Mouse (Mus musculus): ENCODE results near the gene Usp37. TPM values are rescaled to one million over a fixed set of nuclear protein-coding genes. Genes with fewer than 3 reads are reported as not detected.
A peak's percentile ranks its signal among the peaks of the same experiment; 100 is the strongest.

Usp37 gene
- polyA plus RNA-seq, 1 experiment = 10.4 TPM

- H3K27ac ChIP-seq (ENCODE audit: insufficient read depth, low read length) = no peak overlapping the region
- TF ChIP-seq CTCF (IDR thresholded peaks at IDR 0.05; ENCODE audit: extremely low read depth, insufficient read depth, low read length) (no peak), POLR2A (IDR thresholded peaks at IDR 0.05; ENCODE audit: extremely low read depth, insufficient read depth, low read length) (no peak)
- peaks cover 3% of the 10 kb centered on the region; the same call in 1 of the 2 replicates for H3K4me1 ChIP-seq (ENCODE audit: control insufficient read depth, insufficient read depth, low read length)
- peak overlapping the region; percentile 50 for H3K4me3 ChIP-seq (ENCODE audit: insufficient read depth, low read length)
Measured at GRCm38 (mm10) chr1:74505393-74505720, 38.7 kb downstream of the Usp37 start.

- H3K4me1 ChIP-seq (ENCODE audit: control insufficient read depth, insufficient read depth, low read length) = peaks cover 1% of the 10 kb centered on the region; the same call in 1 of the 2 replicates
- TF ChIP-seq POLR2A (IDR thresholded peaks at IDR 0.05; ENCODE audit: extremely low read depth, insufficient read depth, low read length) (no peak), CTCF (IDR thresholded peaks at IDR 0.05; ENCODE audit: extremely low read depth, insufficient read depth, low read length) (no peak)
- no peak overlapping the region for H3K4me3 ChIP-seq (ENCODE audit: insufficient read depth, low read length)
- H3K27ac ChIP-seq (ENCODE audit: insufficient read depth, low read length) = no peak overlapping the region
Measured at GRCm38 (mm10) chr1:74501106-74501505, 43.0 kb downstream of the Usp37 start.

GRCm38 (mm10) chr1:74485792-74486191 lies 58.3 kb downstream of the Usp37 start:
- TF ChIP-seq CTCF (IDR thresholded peaks at IDR 0.05; ENCODE audit: extremely low read depth, insufficient read depth, low read length) (no peak), POLR2A (IDR thresholded peaks at IDR 0.05; ENCODE audit: extremely low read depth, insufficient read depth, low read length) (no peak)

GRCm38 (mm10) chr1:74460273-74460672 lies 83.8 kb downstream of the Usp37 start:
- peak; percentile 38; the same call in 1 of the 2 replicates for TF ChIP-seq CTCF (IDR thresholded peaks at IDR 0.05; ENCODE audit: extremely low read depth, insufficient read depth, low read length)
- TF ChIP-seq POLR2A (IDR thresholded peaks at IDR 0.05; ENCODE audit: extremely low read depth, insufficient read depth, low read length) = no peak
- Histone ChIP-seq H3K4me1 (ENCODE audit: control insufficient read depth, insufficient read depth, low read length) (no peaks in the 10 kb centered on the region), H3K27ac (ENCODE audit: insufficient read depth, low read length) (no peak overlapping the region), H3K4me3 (ENCODE audit: insufficient read depth, low read length) (no peak overlapping the region)

More at GRCm38 (mm10) chr1:74485792-74486191, 58.3 kb downstream of the Usp37 start:
- H3K27ac ChIP-seq (ENCODE audit: insufficient read depth, low read length) = no peak overlapping the region
- H3K4me1 ChIP-seq (ENCODE audit: control insufficient read depth, insufficient read depth, low read length) = no peaks in the 10 kb centered on the region
- no peak overlapping the region for H3K4me3 ChIP-seq (ENCODE audit: insufficient read depth, low read length)

GRCm38 (mm10) chr1:74452611-74453045 lies 91.5 kb downstream of the Usp37 start:
- TF ChIP-seq CTCF (IDR thresholded peaks at IDR 0.05; ENCODE audit: extremely low read depth, insufficient read depth, low read length) (0 out of 2 replicates have a peak, but pooled peaks have one; percentile 23), POLR2A (IDR thresholded peaks at IDR 0.05; ENCODE audit: extremely low read depth, insufficient read depth, low read length) (no peak)
- Histone ChIP-seq H3K4me3 (ENCODE audit: insufficient read depth, low read length) (no peak overlapping the region), H3K4me1 (ENCODE audit: control insufficient read depth, insufficient read depth, low read length) (no peaks in the 10 kb centered on the region), H3K27ac (ENCODE audit: insufficient read depth, low read length) (no peak overlapping the region)

GRCm38 (mm10) chr1:74444538-74444937 lies 99.5 kb downstream of the Usp37 start:
- no peak overlapping the region for H3K4me3 ChIP-seq (ENCODE audit: insufficient read depth, low read length)
- H3K4me1 ChIP-seq (ENCODE audit: control insufficient read depth, insufficient read depth, low read length) = no peaks in the 10 kb centered on the region
- no peak overlapping the region for H3K27ac ChIP-seq (ENCODE audit: insufficient read depth, low read length)
- TF ChIP-seq CTCF (IDR thresholded peaks at IDR 0.05; ENCODE audit: extremely low read depth, insufficient read depth, low read length) (no peak), POLR2A (IDR thresholded peaks at IDR 0.05; ENCODE audit: extremely low read depth, insufficient read depth, low read length) (no peak)

GRCm38 (mm10) chr1:74439166-74439876 lies 104.8 kb downstream of the Usp37 start:
- no peak overlapping the region for H3K27ac ChIP-seq (ENCODE audit: insufficient read depth, low read length)
- no peak for TF ChIP-seq POLR2A (IDR thresholded peaks at IDR 0.05; ENCODE audit: extremely low read depth, insufficient read depth, low read length)
- no peak for TF ChIP-seq CTCF (IDR thresholded peaks at IDR 0.05; ENCODE audit: extremely low read depth, insufficient read depth, low read length)
- H3K4me1 ChIP-seq (ENCODE audit: control insufficient read depth, insufficient read depth, low read length) = peaks cover 6% of the 10 kb centered on the region
- no peak overlapping the region for H3K4me3 ChIP-seq (ENCODE audit: insufficient read depth, low read length)

- Histone ChIP-seq H3K27ac (ENCODE audit: insufficient read depth, low read length) (0 out of 2 replicates have a peak overlapping the region, but pooled peaks have one; percentile 19), H3K4me3 (ENCODE audit: insufficient read depth, low read length) (no peak overlapping the region), H3K4me1 (ENCODE audit: control insufficient read depth, insufficient read depth, low read length) (peaks cover 6% of the 10 kb centered on the region)
- no peak for TF ChIP-seq POLR2A (IDR thresholded peaks at IDR 0.05; ENCODE audit: extremely low read depth, insufficient read depth, low read length)
- TF ChIP-seq CTCF (IDR thresholded peaks at IDR 0.05; ENCODE audit: extremely low read depth, insufficient read depth, low read length) = no peak
Measured at GRCm38 (mm10) chr1:74437702-74438427, 106.2 kb downstream of the Usp37 start.

- no peak overlapping the region for H3K4me3 ChIP-seq (ENCODE audit: insufficient read depth, low read length)
- H3K27ac ChIP-seq (ENCODE audit: insufficient read depth, low read length) = no peak overlapping the region
- H3K4me1 ChIP-seq (ENCODE audit: control insufficient read depth, insufficient read depth, low read length) = peaks cover 6% of the 10 kb centered on the region
- TF ChIP-seq POLR2A (IDR thresholded peaks at IDR 0.05; ENCODE audit: extremely low read depth, insufficient read depth, low read length) (no peak), CTCF (IDR thresholded peaks at IDR 0.05; ENCODE audit: extremely low read depth, insufficient read depth, low read length) (no peak)
Measured at GRCm38 (mm10) chr1:74435563-74435962, 108.5 kb downstream of the Usp37 start.

Measured in cortical plate, adult 2 months (tissue).